Mouse (Mus musculus): ENCODE results near the gene Dnase2a. TPM values are rescaled to one million over a fixed set of nuclear protein-coding genes. Genes with fewer than 3 reads are reported as not detected.

The Dnase2a gene
- polyA plus RNA-seq, 1 experiment from 2014 or later: 10.1 TPM

DNA sequence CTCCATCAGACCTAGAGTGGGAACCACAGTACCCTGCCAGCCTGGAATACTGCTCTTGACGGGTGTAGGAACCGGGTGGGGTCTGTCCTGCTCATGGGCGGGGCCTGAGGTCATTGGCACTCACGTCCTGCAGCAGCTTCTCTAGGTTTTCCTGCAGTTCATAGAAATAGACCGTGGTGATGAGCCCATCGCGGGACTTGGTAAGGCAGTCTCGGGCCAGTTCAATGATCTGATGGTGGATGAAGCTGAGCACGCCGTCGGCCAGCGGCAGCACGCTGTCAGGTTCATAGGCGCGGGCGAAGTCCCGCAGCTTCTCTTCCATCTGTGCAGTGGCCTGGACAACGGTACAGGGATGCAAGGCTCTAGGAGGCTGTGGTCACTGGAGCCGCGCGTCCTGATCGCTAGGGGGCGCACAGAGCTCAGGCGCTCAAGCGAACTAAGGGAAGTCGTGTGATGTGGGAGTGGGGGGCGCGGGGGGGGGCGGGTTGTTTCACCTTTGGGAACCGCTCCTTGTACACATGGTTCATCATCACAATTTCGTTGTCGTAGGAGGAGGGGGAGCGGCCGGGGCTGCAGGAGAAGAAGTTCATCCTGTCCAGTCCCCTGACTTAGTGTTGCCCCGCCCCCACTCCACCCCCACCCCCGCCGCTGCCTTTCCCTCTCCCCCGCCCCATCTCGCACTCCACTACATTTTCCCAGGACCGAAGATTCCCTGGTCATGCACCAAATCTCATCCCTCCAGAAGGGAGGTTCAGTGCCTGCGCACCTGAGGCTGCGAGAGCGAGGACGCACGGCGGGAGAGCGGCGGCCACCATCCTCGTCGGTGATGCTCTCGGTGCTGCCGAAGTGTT is 20.3 kb downstream of the Dnase2a start:
- H3K4me3 ChIP-seq: peak overlapping the region; percentile 57
- no peaks in the 10 kb centered on the region for H3K9me3 ChIP-seq
- H3K27me3 ChIP-seq (replicated peaks; ENCODE audit: low read depth, poor library complexity, severe bottlenecking): peaks cover 75% of the 10 kb centered on the region
- H3K4me1 ChIP-seq: peaks cover 13% of the 10 kb centered on the region
- H3K36me3 ChIP-seq (replicated peaks): no peaks in the 10 kb centered on the region
- H3K27ac ChIP-seq (replicated peaks): no peak overlapping the region
- WGBS: 3% methylated on average over 52 of the region's 52 CpGs
- DNase-seq (ENCODE audit: low spot score): peak; percentile 85

GRCm38 (mm10) chr8:84930582-84930981 is 22.2 kb downstream of the Dnase2a start:
- WGBS: 92% methylated on average over 13 of the region's 13 CpGs
- Histone ChIP-seq H3K9me3 (no peaks in the 10 kb centered on the region), H3K4me3 (no peak overlapping the region), H3K4me1 (peaks cover 29% of the 10 kb centered on the region), H3K27ac (replicated peaks) (no peak overlapping the region), H3K36me3 (replicated peaks) (no peaks in the 10 kb centered on the region), H3K27me3 (replicated peaks; ENCODE audit: low read depth, poor library complexity, severe bottlenecking) (peaks cover 82% of the 10 kb centered on the region)
- DNase-seq (ENCODE audit: low spot score): no peak

DNA sequence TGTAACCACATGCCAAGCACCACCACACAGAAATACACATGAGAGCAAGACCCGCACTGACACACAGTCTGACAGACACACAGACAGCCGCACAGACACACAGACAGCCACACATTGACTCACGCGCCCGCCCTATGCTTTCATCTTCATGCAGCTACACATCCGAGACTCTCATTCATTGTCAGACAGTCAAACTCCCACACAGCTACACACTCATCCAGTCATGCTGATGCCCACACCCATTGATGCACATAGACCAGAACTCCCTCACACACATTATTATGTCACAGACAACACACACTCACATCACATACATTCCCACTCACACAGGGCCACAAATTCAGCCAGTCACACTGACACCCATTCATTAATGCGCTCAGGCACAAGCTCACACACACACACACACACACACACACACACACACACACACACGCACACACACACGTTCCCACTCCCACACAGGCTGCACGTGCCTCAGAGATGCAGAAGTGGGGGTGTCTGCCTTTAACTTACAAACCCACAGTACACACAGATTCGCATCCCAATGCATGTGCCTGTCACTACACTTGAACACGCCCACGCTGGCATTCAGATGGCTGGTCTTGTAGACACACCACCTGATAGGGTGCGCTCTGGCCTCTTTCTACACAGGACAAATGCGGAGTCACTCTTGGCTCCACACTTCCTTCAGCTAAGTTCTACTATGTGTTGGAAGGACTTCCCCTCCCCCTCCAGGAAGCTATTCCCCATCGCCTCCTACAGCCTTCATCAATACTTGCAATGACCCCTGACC is 25.6 kb downstream of the Dnase2a start:
- Histone ChIP-seq H3K27ac (replicated peaks) (no peak overlapping the region), H3K4me1 (peaks cover 35% of the 10 kb centered on the region), H3K27me3 (replicated peaks; ENCODE audit: low read depth, poor library complexity, severe bottlenecking) (peaks cover 95% of the 10 kb centered on the region), H3K9me3 (no peaks in the 10 kb centered on the region), H3K36me3 (replicated peaks) (no peaks in the 10 kb centered on the region), H3K4me3 (no peak overlapping the region)
- no peak for DNase-seq (ENCODE audit: low spot score)
- WGBS: 84% methylated on average over 16 of the region's 16 CpGs

DNA sequence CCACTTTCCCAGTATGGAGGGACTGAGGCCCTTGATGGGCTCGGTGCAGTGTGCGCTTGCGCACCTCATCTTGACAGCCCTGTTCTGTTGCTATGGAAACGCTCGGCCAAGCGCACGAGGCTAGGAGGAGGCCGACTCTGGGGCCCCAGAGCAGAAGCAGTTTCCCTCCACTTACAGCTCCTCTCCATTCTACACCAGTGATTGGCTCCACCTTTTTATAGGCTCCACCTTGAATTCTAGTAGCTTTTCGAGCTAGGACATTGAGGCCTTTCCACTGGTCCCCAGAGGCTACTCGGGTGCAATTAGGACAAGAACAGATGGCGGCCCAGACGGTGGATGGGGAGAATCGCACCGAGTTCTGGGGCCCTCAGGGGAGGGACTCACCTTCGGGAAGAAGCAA is 26.5 kb downstream of the Dnase2a start:
- peaks cover 31% of the 10 kb centered on the region for H3K4me1 ChIP-seq
- DNase-seq (ENCODE audit: low spot score): peak; percentile 81
- no peaks in the 10 kb centered on the region for H3K9me3 ChIP-seq
- no peaks in the 10 kb centered on the region for H3K36me3 ChIP-seq (replicated peaks)
- peaks cover 90% of the 10 kb centered on the region for H3K27me3 ChIP-seq (replicated peaks; ENCODE audit: low read depth, poor library complexity, severe bottlenecking)
- 1% methylated on average over 15 of the region's 15 CpGs for WGBS
- no peak overlapping the region for H3K27ac ChIP-seq (replicated peaks)
- H3K4me3 ChIP-seq: peak overlapping the region; percentile 31

DNA sequence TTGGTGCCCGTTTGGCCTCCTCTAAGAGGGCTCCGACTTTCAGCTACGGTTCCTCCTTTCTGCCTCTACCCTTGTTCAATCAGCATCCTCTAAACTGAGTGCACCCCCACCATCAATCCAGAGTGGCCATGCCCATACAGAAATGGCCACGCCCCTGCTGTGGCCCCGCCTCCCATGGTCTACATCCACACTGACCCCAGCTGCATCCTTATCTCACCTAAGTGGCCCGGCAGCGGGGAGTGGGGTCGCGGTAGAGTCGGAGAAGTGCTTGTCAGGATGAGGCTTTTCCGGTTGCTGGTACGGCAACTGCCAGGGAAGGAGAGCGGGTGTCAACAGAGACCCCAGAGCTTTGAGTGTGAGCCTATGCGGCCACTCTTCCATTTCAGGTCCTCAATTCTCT is 27.1 kb downstream of the Dnase2a start:
- Histone ChIP-seq H3K27me3 (replicated peaks; ENCODE audit: low read depth, poor library complexity, severe bottlenecking) (peaks cover 87% of the 10 kb centered on the region), H3K4me3 (peak overlapping the region; percentile 31; the same call in 1 of the 2 replicates), H3K9me3 (no peaks in the 10 kb centered on the region), H3K36me3 (replicated peaks) (no peaks in the 10 kb centered on the region), H3K4me1 (peaks cover 31% of the 10 kb centered on the region), H3K27ac (replicated peaks) (no peak overlapping the region)
- WGBS: 5% methylated on average over 14 of the region's 14 CpGs
- DNase-seq (ENCODE audit: low spot score): peak; percentile 30

DNA sequence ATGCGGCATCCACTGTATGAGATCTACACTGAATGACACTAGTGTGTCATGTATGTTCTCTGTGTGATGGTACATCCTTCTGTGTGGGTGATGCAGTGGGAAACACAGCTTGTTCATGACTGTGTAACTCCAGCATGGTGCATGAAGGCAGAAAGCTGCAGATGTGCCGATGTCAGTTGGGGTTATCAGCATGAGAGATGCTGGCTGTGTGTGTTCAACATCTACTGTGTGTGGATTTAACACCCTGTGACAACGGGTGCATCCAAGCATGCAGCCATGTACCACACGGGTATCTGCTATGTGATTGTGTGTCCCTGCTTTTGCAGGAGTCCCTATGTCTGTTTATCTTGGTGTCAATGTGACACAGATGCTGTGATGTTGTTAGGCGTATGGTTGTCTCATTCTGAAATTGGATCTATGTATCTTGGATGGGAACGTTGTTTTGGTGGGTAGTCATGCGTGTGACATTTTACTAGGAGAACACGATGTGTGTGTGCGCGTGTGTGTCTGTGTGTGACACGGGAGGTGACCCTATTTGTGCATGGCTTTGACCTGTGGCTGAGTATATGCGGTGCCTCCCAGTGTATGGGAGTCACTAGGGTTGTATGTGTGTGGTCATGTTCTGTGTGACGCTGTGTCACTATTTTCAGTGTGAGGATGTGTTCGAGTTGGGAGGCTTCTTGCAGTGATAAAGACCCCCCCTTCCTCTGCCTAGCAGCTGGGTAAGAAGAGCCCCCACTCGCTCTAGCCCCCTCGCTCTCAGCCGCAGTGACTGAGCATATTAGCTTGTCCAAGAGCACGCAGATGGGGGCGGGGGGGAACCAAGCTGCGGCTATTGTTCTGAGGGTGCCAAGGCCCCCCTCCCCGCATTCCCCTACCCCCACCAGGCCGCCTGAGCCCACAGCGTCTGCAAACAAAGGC is 27.9 kb downstream of the Dnase2a start:
- no peak for DNase-seq (ENCODE audit: low spot score)
- Histone ChIP-seq H3K27me3 (replicated peaks; ENCODE audit: low read depth, poor library complexity, severe bottlenecking) (peaks cover 85% of the 10 kb centered on the region), H3K4me3 (peak overlapping the region; percentile 62), H3K36me3 (replicated peaks) (no peaks in the 10 kb centered on the region), H3K4me1 (peaks cover 31% of the 10 kb centered on the region), H3K9me3 (no peaks in the 10 kb centered on the region), H3K27ac (replicated peaks) (peak overlapping the region; percentile 48)
- WGBS: 24% methylated on average over 23 of the region's 23 CpGs

DNA sequence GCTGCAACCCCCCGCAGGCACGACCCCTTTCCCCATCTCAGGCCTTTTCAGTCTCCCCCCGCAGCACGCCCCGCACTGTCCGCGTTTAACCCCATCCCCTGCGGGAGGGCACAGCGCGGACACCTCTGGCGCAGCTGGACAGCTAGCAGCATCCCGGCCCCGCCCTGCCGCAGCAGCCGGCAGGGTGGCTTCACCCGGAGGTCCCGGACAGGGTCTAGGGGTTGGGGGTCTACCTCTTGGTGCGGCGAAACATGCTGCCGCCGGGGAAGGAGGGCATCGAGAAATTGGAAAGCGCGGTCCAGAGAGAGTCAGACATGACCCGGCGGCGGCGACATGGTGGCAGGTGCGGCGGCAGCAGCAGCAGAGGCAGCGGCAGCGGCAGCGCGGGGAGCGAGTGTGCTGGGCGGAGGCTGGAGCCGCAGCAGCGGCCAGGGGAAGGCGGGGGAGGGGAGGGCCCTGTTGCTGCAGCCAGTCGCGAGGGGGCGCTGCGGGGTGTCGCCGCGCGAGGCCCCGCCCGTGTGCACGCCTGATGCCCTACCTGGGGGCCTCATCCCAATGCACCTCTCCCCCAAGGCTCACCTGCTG is 28.7 kb downstream of the Dnase2a start, which contains the start of gene Mast1:
Mast1 (minus strand) TSS at position 398 of the 585 bp plus-strand sequence.
- peak; percentile 83 for DNase-seq (ENCODE audit: low spot score)
- Histone ChIP-seq H3K27me3 (replicated peaks; ENCODE audit: low read depth, poor library complexity, severe bottlenecking) (peaks cover 84% of the 10 kb centered on the region), H3K9me3 (no peaks in the 10 kb centered on the region), H3K4me1 (peaks cover 31% of the 10 kb centered on the region), H3K4me3 (peak within 1 kb of the TSS; percentile 62), H3K27ac (replicated peaks) (peak within 1 kb of the TSS; percentile 48), H3K36me3 (replicated peaks) (no peaks in the 10 kb centered on the region)
- WGBS: under 1% methylated on average over 50 of the region's 50 CpGs

DNA sequence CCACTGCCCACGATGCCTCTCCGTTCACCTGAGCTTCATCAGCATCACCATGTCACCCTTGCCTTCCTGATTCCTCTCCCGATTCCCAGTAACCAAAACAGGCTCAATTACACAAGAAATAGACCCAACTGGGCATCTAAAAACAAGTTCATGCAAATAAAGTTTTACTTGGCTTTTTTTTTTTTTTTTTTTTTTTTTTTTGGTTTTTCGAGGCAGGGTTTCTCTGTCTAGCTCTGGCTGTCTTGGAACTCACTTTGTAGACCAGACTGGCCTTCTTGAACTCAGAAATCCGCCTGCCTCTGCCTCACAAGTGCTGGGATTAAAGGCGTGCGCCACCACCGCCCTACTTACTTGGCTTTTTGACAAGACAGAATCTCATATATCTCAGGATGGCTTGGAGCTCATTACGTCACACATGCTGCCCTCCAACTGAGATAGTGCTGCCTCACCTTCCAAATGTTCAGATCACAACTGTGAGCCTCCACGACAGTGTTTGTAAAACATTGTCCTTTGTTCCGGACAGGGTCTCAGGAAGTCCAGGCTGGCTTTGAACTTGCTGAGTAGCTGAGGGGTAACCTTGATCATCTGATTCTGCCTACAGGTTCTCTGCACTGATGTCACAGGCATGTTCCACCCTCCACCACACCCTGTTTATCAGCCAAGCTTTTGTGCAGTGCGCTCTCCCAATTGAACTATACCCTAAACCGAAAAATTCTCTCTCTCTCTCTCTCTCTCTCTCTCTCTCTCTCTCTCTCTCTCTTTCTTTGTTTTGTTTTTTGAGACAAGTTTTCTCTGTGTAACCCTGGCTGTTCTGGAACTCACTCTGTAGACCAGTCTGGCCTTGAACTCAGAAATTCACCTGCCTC is 29.5 kb downstream of the Dnase2a start:
- H3K27me3 ChIP-seq (replicated peaks; ENCODE audit: low read depth, poor library complexity, severe bottlenecking): peaks cover 82% of the 10 kb centered on the region
- H3K4me1 ChIP-seq: peaks cover 31% of the 10 kb centered on the region
- DNase-seq (ENCODE audit: low spot score): no peak
- H3K4me3 ChIP-seq: peak overlapping the region; percentile 62
- 65% methylated on average over 13 of the region's 13 CpGs for WGBS
- H3K9me3 ChIP-seq: no peaks in the 10 kb centered on the region
- no peak overlapping the region for H3K27ac ChIP-seq (replicated peaks)
- no peaks in the 10 kb centered on the region for H3K36me3 ChIP-seq (replicated peaks)

DNA sequence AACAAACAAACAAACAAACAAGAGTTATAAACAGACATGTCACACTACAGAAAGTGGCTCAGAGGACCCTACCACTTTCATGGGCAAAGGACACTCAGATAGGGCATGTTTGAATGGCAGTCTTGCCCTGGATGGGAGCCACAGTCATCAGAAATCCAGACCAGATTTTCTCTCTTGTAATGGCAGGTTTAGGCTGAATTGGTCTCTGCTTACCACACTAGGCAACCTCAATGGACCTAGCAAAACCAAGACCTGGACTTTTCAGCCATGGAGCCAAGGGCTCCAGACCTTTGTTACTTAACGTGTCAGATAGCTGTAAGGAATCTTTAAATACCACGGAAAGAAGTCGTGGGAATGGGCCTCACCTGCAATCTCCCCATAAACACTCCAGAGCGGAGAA is 35.3 kb downstream of the Dnase2a start:
- H3K27me3 ChIP-seq (replicated peaks; ENCODE audit: low read depth, poor library complexity, severe bottlenecking): peaks cover 85% of the 10 kb centered on the region
- H3K9me3 ChIP-seq: no peaks in the 10 kb centered on the region
- no peak overlapping the region for H3K27ac ChIP-seq (replicated peaks)
- H3K36me3 ChIP-seq (replicated peaks): no peaks in the 10 kb centered on the region
- DNase-seq (ENCODE audit: low spot score): no peak
- WGBS: 26% methylated on average over 4 of the region's 4 CpGs
- H3K4me1 ChIP-seq: peaks cover 32% of the 10 kb centered on the region
- no peak overlapping the region for H3K4me3 ChIP-seq

DNA sequence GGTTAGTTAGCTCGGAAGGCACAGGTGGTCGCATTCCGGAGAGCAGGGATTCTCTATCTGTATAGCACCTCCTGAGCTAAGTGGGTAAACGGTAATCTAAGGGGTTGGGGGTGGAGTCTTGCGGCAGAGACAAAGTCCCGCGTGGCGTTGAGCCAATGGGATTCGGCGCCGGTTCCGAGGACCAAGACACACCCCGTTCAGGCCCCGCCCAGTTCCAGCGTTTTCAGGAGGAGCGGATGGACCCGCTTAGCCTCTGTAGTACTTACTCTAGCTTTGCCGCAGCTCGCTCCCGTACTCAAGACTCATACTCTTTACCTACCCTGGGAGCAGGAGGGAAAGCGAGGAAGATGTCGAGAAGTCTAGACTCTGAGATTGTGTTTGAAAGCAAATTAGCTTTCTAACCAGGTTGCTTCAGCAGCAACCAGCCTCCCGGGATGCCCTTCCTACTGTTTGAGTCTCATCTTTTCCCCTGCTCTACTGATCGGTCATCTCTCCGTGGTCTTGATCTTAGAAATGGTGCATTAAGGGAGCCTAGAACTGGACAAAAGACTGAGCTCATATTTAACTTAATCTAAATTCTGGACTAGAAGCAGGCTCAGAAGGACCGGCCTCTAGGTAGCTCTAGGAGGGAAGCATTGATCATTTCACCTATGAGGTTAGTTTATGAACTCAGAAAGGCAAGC is 36.3 kb downstream of the Dnase2a start:
- peak overlapping the region; percentile 62 for H3K4me3 ChIP-seq

DNA sequence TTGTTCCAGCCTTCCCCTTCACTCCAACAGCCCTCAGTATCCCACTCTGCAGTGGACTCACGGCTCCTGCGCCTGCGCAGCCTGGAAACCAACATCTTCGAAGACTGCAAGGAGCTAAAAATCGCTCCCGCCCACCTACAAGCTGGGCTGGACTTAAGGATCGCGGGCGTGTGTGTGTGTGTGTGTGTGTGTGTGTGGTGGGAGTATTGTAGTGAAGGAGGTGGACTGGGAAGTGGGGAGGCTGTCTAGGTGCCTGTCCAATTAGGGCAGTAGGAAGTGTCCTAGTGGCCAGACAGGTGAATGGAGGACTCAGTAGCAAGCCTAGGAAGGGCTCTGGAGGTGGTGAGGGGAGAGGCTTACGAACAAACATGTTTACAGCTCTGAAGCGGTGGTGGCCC is 36.9 kb downstream of the Dnase2a start:
- Histone ChIP-seq H3K27me3 (replicated peaks; ENCODE audit: low read depth, poor library complexity, severe bottlenecking) (peaks cover 91% of the 10 kb centered on the region), H3K36me3 (replicated peaks) (no peaks in the 10 kb centered on the region), H3K4me1 (peaks cover 32% of the 10 kb centered on the region), H3K4me3 (peak overlapping the region; percentile 62), H3K9me3 (no peaks in the 10 kb centered on the region), H3K27ac (replicated peaks) (no peak overlapping the region)
- WGBS: 5% methylated on average over 11 of the region's 11 CpGs
- DNase-seq (ENCODE audit: low spot score): peak; percentile 44

More for the DNA sequence above, 36.3 kb downstream of the Dnase2a start:
- H3K36me3 ChIP-seq (replicated peaks): no peaks in the 10 kb centered on the region
- peaks cover 32% of the 10 kb centered on the region for H3K4me1 ChIP-seq
- peak; percentile 73 for DNase-seq (ENCODE audit: low spot score)
- H3K27ac ChIP-seq (replicated peaks): no peak overlapping the region
- 3% methylated on average over 26 of the region's 26 CpGs for WGBS
- peaks cover 85% of the 10 kb centered on the region for H3K27me3 ChIP-seq (replicated peaks; ENCODE audit: low read depth, poor library complexity, severe bottlenecking)
- no peaks in the 10 kb centered on the region for H3K9me3 ChIP-seq

Measured in embryonic facial prominence, embryonic 10.5 days (tissue).